Mouse (Mus musculus) cortical plate, adult 2 months (tissue): ENCODE measurements at regions not wholly inside any gene's neighbourhood (a gene's known extent, or its start where the extent isn't known, plus 50 kb on each side); places are given as distances from the start of the nearest gene placed in this dataset.

Experiments used
- CTCF ChIP-seq: fragments of 200-500 bp; IDR thresholded peaks from 2 replicates; pipeline ENCODE4 v1.5.1; 2011; ENCODE audit warnings: mild to moderate bottlenecking, control low read depth, low read length; ENCODE audit not compliant: insufficient read depth; ENCODE audit errors: extremely low read depth
- POLR2A ChIP-seq: fragments of 200-500 bp; IDR thresholded peaks from 2 replicates; pipeline ENCODE4 v1.6.1; 2011; ENCODE audit warnings: mild to moderate bottlenecking, low read length, control low read depth; ENCODE audit not compliant: insufficient read depth; ENCODE audit errors: extremely low read depth

DNA sequence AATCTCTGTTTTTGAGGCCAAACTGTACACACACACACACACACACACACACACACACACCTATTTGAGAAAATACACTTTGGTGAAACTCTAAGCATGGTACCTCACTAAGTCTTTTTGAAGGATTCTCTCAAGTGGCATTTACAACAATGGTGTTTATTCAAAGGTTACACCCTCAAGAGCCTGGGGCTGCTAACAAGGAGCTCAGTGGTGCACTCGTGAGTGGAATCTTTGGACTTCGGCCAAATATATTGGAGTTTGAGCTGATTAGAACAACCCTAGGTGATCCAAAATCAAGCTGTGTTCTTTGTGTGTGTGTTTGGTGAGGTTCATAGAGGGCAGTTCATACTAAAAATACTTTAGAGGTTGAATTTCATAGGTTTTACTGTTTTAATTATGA is 147.6 kb upstream of the Fn1 start:
- TF ChIP-seq CTCF = no peak
- TF ChIP-seq POLR2A = no peak
